Mouse (Mus musculus): ENCODE measurements at regions not wholly inside any gene's neighbourhood (a gene's known extent, or its start where the extent isn't known, plus 50 kb on each side); places are given as distances from the start of the nearest gene placed in this dataset.

DNA sequence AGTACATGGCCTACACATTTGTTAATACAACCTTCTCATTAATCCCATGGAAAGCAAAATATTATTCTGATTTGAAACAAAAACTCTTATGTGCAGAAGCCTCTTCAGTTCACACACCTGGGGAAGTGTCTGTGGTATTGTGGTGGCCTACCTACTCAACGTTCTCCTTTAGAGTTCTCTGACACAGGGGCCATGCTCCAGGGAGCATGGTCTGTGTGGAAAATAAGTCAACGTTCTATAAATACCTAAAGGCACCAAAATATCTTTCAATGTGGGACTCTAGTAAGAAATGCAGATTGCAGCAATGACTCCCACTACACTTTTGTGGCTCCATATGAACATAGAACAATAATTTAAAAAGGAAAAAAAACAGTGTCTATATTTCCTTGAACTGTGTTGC, 489.0 kb upstream of the A1bg start:
- TF ChIP-seq POLR2A (IDR thresholded peaks at IDR 0.05; ENCODE audit: insufficient read length, low read depth), result no peak
- no peak for TF ChIP-seq SRF (IDR thresholded peaks at IDR 0.05; ENCODE audit: control insufficient read depth, insufficient read length, low read depth)
- TF ChIP-seq TCF12 (IDR thresholded peaks at IDR 0.05; ENCODE audit: insufficient read depth, poor library complexity, severe bottlenecking), result no peak
- no peak for TF ChIP-seq POLR2AphosphoS2 (IDR thresholded peaks at IDR 0.05; ENCODE audit: insufficient read length, low read depth)
- TF ChIP-seq E2F4 (IDR thresholded peaks at IDR 0.05; ENCODE audit: insufficient read depth), result no peak
- no peak for TF ChIP-seq CEBPB (IDR thresholded peaks at IDR 0.05; ENCODE audit: insufficient read depth, poor library complexity, severe bottlenecking)
- no peak for TF ChIP-seq REST (IDR thresholded peaks at IDR 0.05; ENCODE audit: insufficient read depth, insufficient read length)
- TF ChIP-seq USF1 (IDR thresholded peaks at IDR 0.05; ENCODE audit: low read depth), result no peak
- no peak for TF ChIP-seq TCF3 (IDR thresholded peaks at IDR 0.05; ENCODE audit: insufficient read length, low read depth)
- TF ChIP-seq MYOD1 (IDR thresholded peaks at IDR 0.05; ENCODE audit: control insufficient read depth in 1 of 3, insufficient read length in 2 of 3, low read depth in 2 of 3), result no peak
- TF ChIP-seq MAX (IDR thresholded peaks at IDR 0.05; ENCODE audit: low read depth), result no peak
- TF ChIP-seq MYOG (IDR thresholded peaks at IDR 0.05; ENCODE audit: control insufficient read depth in 1 of 3, insufficient read depth in 1 of 3, insufficient read length in 2 of 3, low read depth in 2 of 3), result no peak

All from myocyte (in vitro differentiated cells).